Mouse (Mus musculus) frontal cortex, postnatal 14 days (tissue): Measurements from ENCODE around the gene Tfcp2.

ENCODE experiments used
- DNase-seq, 2 experiments: peaks; one replicate each; pipeline ENCODE4 v3.0.0; 2022; ENCODE audit warnings: low spot score in 2 of 2

Tfcp2 gene

DNA sequence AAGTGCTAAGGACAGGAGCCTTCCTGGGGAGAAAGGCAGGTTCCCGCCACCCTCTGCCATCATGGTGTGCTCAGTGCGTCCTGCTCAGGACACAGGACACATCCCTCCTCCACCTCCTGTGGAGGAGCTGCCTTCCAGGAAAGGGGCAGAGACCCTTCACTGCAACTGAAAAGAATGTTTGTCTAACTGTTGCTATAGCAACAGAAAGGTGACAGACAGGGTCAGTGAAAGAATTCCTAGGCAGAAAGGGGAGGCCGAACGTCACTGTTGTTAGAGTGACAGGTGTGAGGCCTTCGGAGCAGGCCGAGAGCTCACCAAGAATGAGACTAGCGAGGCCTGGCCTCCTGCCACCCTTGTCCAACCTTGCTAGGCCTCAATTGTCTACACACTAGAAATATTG lies 65.4 kb downstream of the Tfcp2 start:
- no peak for DNase-seq

DNA sequence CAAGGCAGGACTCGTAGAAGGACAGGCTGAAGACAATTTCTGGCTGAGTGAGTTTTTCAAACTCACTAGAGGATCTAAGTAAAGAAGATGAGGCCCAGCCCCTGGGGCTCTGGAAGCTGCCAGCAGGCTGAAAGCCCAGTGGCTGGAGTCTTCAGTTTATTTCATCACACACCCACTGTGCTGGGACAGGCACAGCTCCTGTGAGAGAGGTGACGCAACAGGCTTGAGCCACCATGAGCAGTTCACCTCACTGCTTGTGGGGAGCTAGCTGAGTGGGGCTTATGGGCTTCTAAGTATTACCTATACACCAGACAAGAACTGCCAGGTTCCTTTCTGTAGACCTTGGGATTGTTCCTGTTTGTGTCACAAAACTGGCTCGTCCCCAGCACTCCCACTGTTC lies 66.2 kb downstream of the Tfcp2 start:
- no peak for DNase-seq

DNA sequence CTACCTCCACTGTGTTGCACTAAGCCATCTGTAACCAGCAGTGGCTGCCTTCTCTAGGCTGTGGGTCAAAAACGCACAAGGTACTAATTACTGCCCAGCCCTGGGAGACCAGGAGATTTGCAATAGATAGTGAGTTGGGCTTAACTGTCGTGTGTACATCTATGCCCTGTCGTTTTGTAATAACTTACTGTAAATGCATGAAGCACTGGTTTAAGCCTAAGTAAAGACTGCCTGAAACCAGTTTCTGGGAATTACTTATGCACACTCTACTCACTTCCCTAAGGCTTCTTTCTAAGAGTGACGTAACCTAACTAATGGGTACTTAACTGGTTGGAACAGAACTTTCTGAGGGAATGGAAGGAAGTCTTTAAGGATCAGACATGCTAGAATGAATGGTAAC lies 72.9 kb downstream of the Tfcp2 start:
- DNase-seq, result no peak

GRCm38 (mm10) chr15:100478351-100478750 lies 73.5 kb downstream of the Tfcp2 start:
- no peak for DNase-seq

DNA sequence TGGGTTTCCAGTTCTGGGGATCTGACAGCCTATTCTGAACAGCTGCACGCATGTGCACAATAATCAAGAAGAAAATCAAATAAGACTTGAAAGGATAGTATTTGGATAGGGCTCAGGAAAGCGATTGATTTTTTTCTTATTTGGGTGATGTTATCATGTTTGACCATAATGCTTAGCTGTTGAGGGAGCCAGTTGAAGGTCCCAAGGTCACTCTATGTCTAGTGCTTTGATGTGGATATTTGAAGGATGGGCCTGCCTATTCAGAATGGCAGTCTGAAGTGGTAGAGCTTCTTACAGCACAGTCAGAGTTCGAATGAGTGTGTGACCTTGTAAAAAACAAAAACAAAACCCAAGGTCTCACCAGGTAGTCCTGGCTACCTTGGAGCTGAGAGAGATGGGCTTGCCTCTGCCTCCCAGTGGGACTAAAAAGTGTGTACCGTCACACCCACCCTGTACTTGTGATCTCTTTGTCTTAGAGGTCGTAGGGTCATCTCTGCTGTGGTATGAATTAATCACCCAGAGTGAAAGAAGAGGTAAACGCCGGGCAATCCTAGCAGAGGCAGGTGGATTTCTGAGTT lies 77.8 kb downstream of the Tfcp2 start:
- DNase-seq, result no peak

GRCm38 (mm10) chr15:100470037-100470436 lies 81.8 kb downstream of the Tfcp2 start:
- no peak for DNase-seq

GRCm38 (mm10) chr15:100469189-100469545 lies 82.6 kb downstream of the Tfcp2 start:
- DNase-seq, result no peak

DNA sequence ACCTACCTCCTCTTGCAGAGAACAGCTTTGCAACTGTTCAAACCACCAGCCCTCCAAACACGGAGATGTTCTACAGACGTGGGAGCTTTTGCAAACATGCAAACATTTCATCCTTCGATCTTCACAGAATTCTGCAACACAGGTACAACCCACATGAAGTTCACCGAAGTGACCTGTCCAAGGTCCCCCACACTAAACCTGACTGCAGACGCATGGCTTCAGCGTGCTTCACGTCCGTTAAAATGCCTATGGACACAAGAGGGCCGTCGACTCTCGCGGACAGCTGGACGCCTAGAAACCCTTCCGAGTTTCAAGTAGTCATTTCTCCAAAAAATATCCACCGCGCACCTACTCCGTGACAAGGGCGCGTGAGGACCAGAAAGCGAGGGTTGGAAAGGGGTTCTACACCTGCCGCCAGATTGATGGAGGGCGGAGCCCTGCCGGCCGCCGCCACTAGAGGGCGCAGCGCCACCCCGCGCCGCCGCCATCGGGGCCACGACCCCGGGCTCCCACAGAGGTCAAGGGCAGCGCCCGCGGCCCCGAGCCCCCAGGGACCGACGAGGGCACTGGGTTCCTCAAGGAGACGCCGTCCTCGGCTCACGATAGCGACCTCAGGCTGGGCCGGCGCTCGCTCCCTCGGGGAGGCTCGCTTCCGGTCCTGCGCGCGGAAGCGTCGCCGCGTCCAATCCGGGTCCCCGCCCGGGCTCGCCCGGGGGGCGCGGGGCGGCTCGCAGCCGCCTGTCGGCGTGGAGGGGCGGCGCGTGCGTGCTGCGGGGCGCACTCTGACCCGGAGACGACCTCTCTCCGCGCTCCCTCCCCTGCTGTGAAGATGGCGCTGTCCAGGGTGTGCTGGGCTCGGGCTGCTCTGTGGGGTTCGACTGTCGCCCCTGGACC lies 83.3 kb downstream of the Tfcp2 start, which contains the start of gene Letmd1:
TSS of gene Letmd1 (plus strand) at position 729 of the 894 bp plus-strand sequence.
- DNase-seq, result peak; percentile 80 to 84

GRCm38 (mm10) chr15:100467738-100468137 lies 84.1 kb downstream of the Tfcp2 start:
- no peak for DNase-seq

- no peak for DNase-seq
These were observed 86.4 kb downstream of the Tfcp2 start for GRCm38 (mm10) chr15:100465432-100465831.

DNA sequence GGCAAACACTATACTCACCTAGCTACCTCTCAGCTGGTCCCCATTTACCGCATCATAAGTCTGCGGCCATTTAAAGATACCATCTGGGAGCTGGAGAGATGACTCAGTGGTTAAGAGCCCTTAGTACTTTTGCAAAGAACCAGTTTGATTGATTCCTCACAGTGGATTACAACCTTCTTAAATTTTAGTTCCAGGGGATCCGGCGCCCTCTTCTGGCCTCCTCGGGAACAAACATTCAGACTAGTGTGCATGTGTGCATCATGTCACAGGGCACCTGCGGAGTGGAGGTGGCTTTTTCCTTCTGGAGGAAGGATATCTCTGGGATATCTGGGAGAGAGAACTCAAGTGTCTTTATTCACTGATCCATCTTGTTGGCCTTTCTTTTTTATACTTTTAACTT lies 88.1 kb downstream of the Tfcp2 start:
- peak in 1 of 2 experiments; percentile 71 for DNase-seq

- no peak for DNase-seq
These were observed 89.7 kb downstream of the Tfcp2 start for GRCm38 (mm10) chr15:100462086-100462485.

GRCm38 (mm10) chr15:100461646-100462045 lies 90.2 kb downstream of the Tfcp2 start:
- no peak for DNase-seq

DNA sequence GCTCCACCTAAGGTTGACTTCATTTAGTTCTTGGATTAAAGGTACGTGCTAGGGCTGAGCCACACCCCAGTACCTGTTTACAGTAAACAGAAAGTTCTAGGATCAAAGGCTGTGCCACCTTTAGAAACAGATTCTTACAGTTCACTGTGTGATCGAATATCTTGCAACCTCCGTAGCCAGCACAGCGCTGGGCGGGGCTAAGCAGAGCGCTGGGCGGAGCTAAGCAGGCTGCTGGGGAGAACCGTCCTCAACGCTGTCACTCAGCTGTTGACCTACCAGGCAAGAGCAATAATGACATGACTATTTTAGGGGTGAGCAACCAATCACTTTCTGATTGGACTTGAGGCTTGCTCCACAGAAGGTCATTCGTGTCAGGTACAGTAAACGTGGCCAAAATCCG lies 90.9 kb downstream of the Tfcp2 start:
- no peak for DNase-seq

DNA sequence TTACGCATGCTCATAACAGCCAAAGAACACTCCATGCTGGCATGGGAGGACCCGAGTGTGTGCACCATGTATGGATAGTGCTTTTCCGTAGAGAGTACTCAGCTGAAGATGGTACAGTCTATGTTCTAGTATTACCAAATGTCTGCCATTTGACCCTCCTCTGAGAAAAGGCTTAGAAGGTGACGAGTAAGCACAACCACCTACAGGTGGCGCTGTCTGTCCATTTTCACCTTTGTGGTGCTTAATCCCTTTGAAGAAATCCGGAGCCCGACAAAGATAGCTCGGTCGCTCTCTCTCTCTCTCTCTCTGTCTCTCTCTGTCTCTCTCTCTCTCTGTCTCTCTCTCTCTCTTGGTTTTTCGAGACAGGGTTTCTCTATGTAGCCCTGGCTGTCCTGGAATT lies 93.8 kb downstream of the Tfcp2 start:
- DNase-seq, result no peak

GRCm38 (mm10) chr15:100457340-100457739 lies 94.5 kb downstream of the Tfcp2 start:
- DNase-seq, result peak in 1 of 2 experiments; percentile 65

GRCm38 (mm10) chr15:100456356-100456991 lies 95.3 kb downstream of the Tfcp2 start:
- DNase-seq, result no peak

DNA sequence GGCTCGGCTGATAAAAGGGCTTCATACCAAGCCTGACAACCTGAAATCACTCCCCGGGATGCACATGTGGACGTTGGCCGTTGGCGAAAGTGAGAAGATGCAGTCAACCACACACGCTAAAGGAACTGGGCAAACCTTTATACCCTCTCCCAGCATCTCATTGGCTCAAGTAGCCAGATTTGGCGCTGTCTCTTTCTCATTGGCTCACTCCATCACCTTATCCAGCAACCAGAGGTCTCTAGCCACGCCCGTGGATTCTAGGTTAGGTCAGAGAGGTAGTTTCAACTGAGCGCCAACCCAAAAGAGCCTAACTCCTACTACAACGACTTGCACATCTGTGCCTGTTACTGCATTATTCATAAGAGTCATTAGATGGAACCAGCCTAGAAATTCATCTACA lies 99.3 kb downstream of the Tfcp2 start:
- DNase-seq, result no peak

DNA sequence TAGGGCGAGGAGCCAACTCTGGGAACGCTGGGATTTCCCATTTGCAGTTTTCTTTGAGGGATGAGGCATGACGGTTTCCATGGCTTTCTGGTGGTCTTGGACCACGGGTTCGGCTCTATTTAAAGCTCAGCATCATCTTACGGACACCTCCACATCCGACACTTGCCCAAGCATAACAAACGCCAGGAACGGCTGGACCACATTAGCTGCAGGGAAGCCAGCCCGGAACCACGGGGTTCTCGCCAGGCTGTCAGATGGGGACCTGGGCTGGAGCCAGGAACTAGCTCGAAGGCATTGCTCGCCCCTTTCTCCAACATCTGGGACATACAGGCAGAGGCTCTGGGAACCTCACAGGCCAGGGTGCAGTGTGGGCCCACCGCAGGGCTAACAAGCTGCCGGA lies 100.6 kb downstream of the Tfcp2 start:
- DNase-seq, result no peak

- DNase-seq, result no peak
These were observed 102.3 kb downstream of the Tfcp2 start for GRCm38 (mm10) chr15:100449495-100449894.

DNA sequence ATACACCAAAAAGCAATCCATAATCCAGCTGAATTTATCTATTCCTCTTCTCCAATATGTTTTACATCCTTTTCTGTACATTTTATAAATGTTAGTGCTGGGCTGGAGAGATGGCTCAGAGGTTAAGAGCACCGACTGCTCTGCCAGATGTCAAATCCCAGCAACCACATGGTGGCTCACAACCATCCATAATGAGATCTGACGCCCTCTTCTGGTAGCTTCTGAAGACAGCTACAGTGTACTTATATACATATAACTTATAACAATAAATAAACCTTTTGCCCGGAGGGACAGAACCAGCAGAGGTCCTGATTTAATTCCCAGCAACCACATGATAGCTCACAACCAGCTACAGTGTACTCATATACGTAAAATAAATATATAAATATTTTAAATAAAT lies 103.2 kb downstream of the Tfcp2 start:
- DNase-seq, result no peak
